Mouse (Mus musculus) urinary bladder, postnatal 25 days (tissue): ENCODE results near the gene Hps5.
"Not testable (repeated sequence)": the region's sequence is repeated elsewhere in the genome, so short reads cannot be mapped to it uniquely, and the experiment has no call there.

Source experiments
- DNase-seq: peaks from one replicate; pipeline ENCODE4 v3.0.0; 2022; ENCODE audit warnings: low spot score

The Hps5 gene

GRCm38 (mm10) chr7:46795287-46796205 lies at the start of gene Hps5, which contains the start of gene Gtf2h1:
TSS of gene Hps5 (minus strand) at chr7:46796064.
TSS of gene Gtf2h1 (plus strand) at chr7:46796103.
- peak; percentile 98 for DNase-seq

GRCm38 (mm10) chr7:46845211-46845977 lies 49.5 kb upstream of the Hps5 start:
- peak; percentile 95 for DNase-seq

DNA sequence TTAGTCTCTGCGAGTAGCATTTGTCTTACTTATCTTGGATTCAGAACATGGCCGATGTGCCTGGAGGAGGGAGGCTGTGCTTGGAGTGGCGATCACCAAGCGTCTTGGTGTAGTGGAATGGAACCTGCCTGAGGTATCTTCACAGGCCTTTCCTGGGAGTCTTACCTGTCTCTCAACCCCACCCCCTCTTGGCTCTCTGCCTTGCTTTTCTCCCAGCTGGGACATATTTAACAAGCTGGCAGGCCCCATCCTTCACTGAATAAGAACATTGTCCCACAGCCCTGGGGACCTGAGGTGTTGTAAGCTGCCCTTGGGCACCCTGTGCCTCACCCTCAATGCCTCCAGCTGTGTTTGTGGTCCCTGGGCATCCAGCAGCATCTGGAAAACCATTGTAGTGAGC lies 47.7 kb upstream of the Hps5 start:
- no peak for DNase-seq

GRCm38 (mm10) chr7:46842278-46842677 lies 46.4 kb upstream of the Hps5 start:
- DNase-seq: no peak

DNA sequence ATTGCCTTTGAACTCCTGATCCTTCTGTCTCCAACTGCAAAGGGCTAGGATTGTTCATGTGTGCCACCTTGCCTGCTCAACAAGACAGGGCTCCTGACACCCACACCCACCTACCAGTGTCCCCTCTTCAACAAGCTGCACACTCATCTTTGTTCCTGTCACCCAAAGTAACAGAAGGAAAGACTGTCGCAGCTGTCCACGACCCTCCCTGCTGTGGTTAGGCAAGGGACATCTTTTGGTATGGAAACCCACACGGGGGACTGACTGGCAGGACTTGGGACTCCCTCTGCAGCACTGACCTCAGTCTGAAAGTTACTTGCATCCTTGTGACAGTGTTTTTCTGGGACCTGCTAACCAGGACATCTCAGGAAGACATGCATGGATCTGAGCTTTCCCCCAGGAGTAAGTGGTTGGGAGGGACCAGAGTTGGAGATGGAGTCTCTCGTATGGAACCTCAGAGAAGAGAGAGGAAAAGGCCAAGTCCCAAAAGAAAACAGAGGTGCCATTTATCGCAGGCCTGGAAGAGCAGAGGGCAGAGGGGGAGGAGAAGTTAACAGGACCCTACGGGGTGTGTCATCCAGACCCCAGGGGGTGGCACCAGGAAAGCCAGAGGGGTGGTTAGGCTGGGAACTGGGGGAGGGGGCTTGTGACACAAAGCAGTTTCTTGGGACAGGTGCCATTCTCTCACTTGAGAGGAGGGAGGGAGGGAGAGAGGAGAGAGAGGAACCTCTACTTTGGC lies 45.1 kb upstream of the Hps5 start, which contains the start of gene Ldha:
Gene Ldha (plus strand): TSS at position 689 of the 739 bp plus-strand sequence.
- DNase-seq: no peak

DNA sequence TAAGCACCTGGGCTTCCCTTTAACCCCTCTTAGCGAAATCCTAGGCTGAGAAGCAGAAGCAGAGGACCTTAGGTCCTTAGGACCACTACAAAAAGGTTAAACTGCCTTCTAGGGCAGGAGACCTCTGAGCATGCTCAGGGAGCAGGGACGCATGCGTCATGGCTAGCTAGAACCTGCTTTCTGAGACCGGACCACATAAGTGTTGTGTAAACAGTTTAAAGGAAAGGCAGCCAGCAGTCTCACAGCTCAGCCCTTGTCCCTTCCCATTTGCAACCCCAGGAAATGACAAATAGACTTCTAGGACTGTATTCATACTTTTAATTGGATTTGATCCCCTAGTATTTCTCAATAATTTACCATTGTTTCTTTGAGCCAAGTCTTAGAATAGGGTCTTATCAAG lies 44.5 kb upstream of the Hps5 start:
- DNase-seq: no peak

GRCm38 (mm10) chr7:46839861-46840260 lies 44.0 kb upstream of the Hps5 start:
- no peak for DNase-seq

DNA sequence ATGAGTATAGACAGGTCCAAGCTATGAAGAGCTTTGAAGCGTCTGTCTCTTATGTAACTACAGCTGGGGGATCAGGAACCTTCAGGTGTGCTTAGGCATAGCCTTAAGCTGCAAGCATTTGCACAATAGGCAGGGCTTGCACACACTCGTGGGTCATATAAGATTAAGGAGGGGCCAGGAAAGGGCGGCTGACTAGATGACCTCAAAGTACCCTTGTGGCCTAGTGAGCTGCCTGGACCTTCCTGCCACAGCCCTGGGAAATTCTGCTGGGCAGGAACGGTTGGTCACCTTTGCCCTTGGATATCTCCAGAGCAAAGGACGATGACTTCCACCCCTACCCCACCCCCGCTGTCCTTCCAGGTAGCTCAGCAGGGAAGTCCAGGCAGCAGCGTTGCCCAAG lies 43.6 kb upstream of the Hps5 start:
- DNase-seq: peak; percentile 23

- DNase-seq: peak; percentile 52
Observed at GRCm38 (mm10) chr7:46838891-46839302, 43.0 kb upstream of the Hps5 start.

GRCm38 (mm10) chr7:46838104-46838671 lies 42.3 kb upstream of the Hps5 start:
- DNase-seq: no peak

GRCm38 (mm10) chr7:46837073-46837472 lies 41.2 kb upstream of the Hps5 start:
- DNase-seq: no peak

GRCm38 (mm10) chr7:46836357-46836756 lies 40.5 kb upstream of the Hps5 start:
- DNase-seq: no peak

GRCm38 (mm10) chr7:46834994-46835610 lies 39.2 kb upstream of the Hps5 start:
- no peak for DNase-seq

- no peak for DNase-seq
Observed at GRCm38 (mm10) chr7:46833670-46834255, 37.9 kb upstream of the Hps5 start.

DNA sequence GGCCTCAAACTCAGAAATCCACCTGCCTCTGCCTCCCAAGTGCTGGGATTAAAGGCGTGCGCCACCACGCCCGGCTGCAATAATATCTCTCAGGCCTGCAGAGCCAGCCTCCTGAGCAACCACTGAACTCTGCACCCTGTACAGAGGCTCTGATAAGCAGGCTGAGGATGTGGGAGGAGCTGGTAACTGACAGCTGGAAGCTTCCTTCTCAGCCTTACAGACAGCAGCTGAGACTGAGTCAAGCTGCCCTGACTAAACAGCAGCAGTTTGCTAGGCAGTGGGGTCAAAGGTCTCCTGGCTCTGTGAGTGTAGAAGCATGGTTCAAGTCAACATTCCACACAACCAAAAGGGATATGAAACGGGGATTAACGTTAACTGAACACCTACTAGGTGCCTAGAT lies 37.4 kb upstream of the Hps5 start:
- no peak for DNase-seq

DNA sequence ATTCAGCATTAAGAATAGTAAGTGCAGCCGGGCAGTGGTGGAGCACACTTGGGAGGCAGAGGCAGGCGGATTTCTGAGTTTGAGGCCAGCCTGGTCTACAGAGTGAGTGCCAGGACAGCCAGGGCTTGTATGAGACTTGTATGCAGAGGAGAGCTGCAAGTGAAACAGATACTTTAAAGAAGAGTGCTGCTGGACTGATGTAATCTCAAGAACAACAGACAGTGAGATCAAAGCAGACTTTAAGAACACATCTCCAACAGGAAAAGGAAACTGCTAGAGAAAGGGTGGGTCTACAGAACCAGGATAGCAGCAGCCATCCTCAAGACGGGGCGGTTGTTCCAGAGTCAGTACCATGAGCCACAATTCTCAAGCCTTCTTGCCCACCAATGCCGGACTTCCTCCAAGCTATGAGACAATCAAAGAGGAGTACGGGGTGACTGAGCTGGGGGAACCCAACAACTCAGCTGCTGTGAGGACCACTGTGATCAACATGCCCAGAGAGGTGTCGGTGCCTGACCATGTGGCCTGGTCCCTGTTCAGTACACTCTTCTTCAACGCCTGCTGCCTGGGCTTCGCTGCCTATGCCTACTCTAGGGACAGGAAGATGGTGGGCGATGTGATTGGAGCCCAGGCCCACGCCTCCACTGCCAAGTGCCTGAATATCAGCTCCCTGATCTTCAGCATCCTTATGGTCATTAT lies 36.4 kb upstream of the Hps5 start:
- DNase-seq: not testable (repeated sequence)

DNA sequence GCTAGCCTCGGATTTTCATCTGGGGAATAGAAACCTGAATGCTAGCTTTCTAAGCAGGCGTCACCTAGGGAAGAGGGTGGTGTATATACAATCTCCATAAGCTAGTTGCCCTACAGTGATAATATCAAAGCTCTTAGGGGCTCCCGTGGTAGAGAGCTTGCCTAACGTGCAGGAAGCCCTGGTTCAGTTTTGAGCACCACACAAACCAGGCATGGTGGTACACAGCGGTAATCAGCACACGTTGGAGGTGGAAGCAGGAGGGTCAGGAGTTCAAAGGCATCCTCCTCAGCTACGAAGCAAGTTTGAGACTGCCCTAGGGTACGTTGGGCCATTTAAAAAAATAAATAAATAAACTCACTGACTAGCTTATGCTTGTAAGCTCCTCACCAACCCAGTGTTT lies 35.8 kb upstream of the Hps5 start:
- DNase-seq: no peak

GRCm38 (mm10) chr7:46830799-46831590 lies 35.1 kb upstream of the Hps5 start:
- DNase-seq: no peak

DNA sequence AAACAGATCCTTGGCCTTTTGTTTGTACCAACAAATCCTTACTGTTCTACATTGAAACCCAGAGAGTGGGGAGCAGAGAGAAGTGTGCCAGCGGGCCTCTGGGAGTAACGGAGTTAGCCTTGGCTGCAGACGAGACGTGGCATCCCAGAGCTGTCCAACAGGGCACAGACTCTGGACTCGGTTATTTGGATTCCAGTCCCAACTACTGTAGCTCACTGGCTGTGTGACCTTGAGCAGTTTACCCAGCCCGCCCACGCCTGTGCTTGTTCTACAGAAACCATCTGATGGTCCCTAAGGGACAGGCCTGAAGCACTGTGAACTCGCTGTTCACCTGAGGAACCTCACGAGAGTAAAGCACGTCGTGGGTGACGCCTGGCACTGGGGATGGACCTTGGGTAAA lies 34.0 kb upstream of the Hps5 start:
- DNase-seq: no peak

GRCm38 (mm10) chr7:46827803-46828184 lies 31.9 kb upstream of the Hps5 start:
- DNase-seq: no peak
